Mouse (Mus musculus): Measurements from ENCODE around the gene C1qtnf1. TPM values are rescaled to one million over a fixed set of nuclear protein-coding genes. Genes with fewer than 3 reads are reported as not detected.

Gene C1qtnf1
- polyA plus RNA-seq, 1 experiment, result 31.7 TPM

Other genes with a start within 250 kb of the C1qtnf1 start
- gene Cyth1, start 179.6 kb upstream of the C1qtnf1 start, polyA plus RNA-seq (2012; rRNA removed), result 21.0 and 23.2 TPM in 2 replicates
- 17.7 and 20.9 TPM in 2 replicates for gene Usp36, start 138.0 kb upstream of the C1qtnf1 start, polyA plus RNA-seq (2012; rRNA removed)
- 1.3 and 2.3 TPM in 2 replicates for gene Cep295nl, start 85.7 kb upstream of the C1qtnf1 start, polyA plus RNA-seq (2012; rRNA removed)
- 600 and 646 TPM in 2 replicates for gene Timp2, start 72.5 kb upstream of the C1qtnf1 start, polyA plus RNA-seq (2012; rRNA removed)
- gene Lgals3bp, start 26.1 kb upstream of the C1qtnf1 start, polyA plus RNA-seq (2012; rRNA removed), result 154 and 187 TPM in 2 replicates
- 38.2 and 41.2 TPM in 2 replicates for gene Cant1, start 9.1 kb upstream of the C1qtnf1 start, polyA plus RNA-seq (2012; rRNA removed)
- gene Engase, start 48.6 kb downstream of the C1qtnf1 start, polyA plus RNA-seq (2012; rRNA removed), result 14.0 and 15.4 TPM in 2 replicates

Measured in urinary bladder, adult 2 months (tissue).